11 mouse cellular contexts compared by ENCODE assay signal in the genomic region with DNA sequence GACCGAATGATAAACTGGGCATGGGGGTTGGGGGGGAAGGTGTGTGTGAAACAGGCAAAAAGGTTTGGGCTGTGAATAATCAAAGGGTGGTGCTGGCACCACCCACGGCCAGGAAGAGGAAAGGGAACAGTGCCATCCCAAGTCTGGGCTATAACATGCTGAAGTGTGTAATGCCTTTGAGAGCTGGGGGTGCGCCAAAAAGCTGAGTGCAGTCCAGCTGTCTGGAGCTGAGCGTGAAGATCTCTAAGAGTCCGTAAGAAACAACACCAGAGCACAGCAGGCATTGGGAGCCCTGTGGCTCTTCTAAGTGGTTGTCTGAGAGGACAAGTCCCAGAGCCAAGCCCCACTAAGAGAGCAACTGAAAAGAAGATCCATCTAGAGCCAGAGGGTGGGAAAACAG.
DNase-seq lines count a peak whose midpoint lies in the region; ATAC-seq and TF ChIP-seq lines count a peak whose summit lies in the region.
"Had no signal": no experiment of that assay in that cellular context is flagged by ENCODE, and none has a peak within 500 bp of the region (broad histone marks: within the 10 kb centered on the region; RNA-seq: fewer than 3 reads in every experiment).

No protein-coding gene starts in this region.

- no peak overlapping the region for H3K27ac ChIP-seq in forebrain, postnatal 0 days (ENCODE audit: low read depth, low read length)
- no peak overlapping the region for H3K27ac ChIP-seq in forebrain, embryonic 15.5 days (replicated peaks)
- no peak overlapping the region for H3K27ac ChIP-seq in hindbrain, postnatal 0 days
- no peak overlapping the region for H3K27ac ChIP-seq in hindbrain, embryonic 10.5 days
- H3K27ac ChIP-seq: liver, embryonic 13.5 days had no signal

- 59% methylated on average over 5 of the region's 5 CpGs for WGBS in forebrain, postnatal 0 days
- 60% methylated on average over 5 of the region's 5 CpGs for WGBS in forebrain, embryonic 15.5 days
- WGBS in hindbrain, postnatal 0 days: 46% methylated on average over 5 of the region's 5 CpGs
- 70% methylated on average over 5 of the region's 5 CpGs for WGBS in hindbrain, embryonic 10.5 days

- no peaks in the 10 kb centered on the region for H3K9me3 ChIP-seq in forebrain, postnatal 0 days (ENCODE audit: low read length)
- no peaks in the 10 kb centered on the region for H3K9me3 ChIP-seq in forebrain, embryonic 15.5 days
- H3K9me3 ChIP-seq in hindbrain, postnatal 0 days (ENCODE audit: low read length): no peaks in the 10 kb centered on the region
- H3K9me3 ChIP-seq in hindbrain, embryonic 10.5 days: no peaks in the 10 kb centered on the region
- H3K9me3 ChIP-seq: liver, embryonic 13.5 days had no signal

- no peaks in the 10 kb centered on the region for H3K36me3 ChIP-seq in forebrain, postnatal 0 days (ENCODE audit: insufficient read depth)
- H3K36me3 ChIP-seq in forebrain, embryonic 15.5 days: no peaks in the 10 kb centered on the region
- H3K36me3 ChIP-seq in hindbrain, postnatal 0 days (ENCODE audit: insufficient read depth, low read length): no peaks in the 10 kb centered on the region
- H3K36me3 ChIP-seq in hindbrain, embryonic 10.5 days: 0 out of 2 replicates have a peak, but pooled peaks cover 11% of the 10 kb centered on the region
- H3K36me3 ChIP-seq: liver, embryonic 13.5 days had no signal

- peak; percentile 47; the same call in 1 of the 2 replicates for ATAC-seq in forebrain, postnatal 0 days
- ATAC-seq in forebrain, embryonic 15.5 days (replicated peaks): no peak; the same call in 1 of the 2 replicates
- ATAC-seq in hindbrain, postnatal 0 days: peak; percentile 56; the same call in 1 of the 2 replicates
- ATAC-seq: inflammation-experienced regulatory T-cells, adult 6 months had no signal

- H3K27me3 ChIP-seq in forebrain, postnatal 0 days (ENCODE audit: insufficient read depth, low read length): no peaks in the 10 kb centered on the region
- H3K27me3 ChIP-seq in forebrain, embryonic 15.5 days: no peaks in the 10 kb centered on the region
- no peaks in the 10 kb centered on the region for H3K27me3 ChIP-seq in hindbrain, postnatal 0 days (ENCODE audit: insufficient read depth, low read length)
- no peaks in the 10 kb centered on the region for H3K27me3 ChIP-seq in hindbrain, embryonic 10.5 days (ENCODE audit: insufficient read depth, poor library complexity, severe bottlenecking)
- H3K27me3 ChIP-seq: liver, embryonic 13.5 days had no signal

- TF ChIP-seq CTCF in forebrain, postnatal 0 days (IDR thresholded peaks at IDR 0.05; ENCODE audit: low read depth): no peak
- TF ChIP-seq CTCF in hindbrain, postnatal 0 days (IDR thresholded peaks at IDR 0.05; ENCODE audit: low read depth): no peak

- DNase-seq in forebrain, postnatal 0 days: peak; percentile 24
- DNase-seq in hindbrain, postnatal 0 days (ENCODE audit: low spot score): peak; percentile 48
- no peak for DNase-seq in hindbrain, embryonic 10.5 days (ENCODE audit: low spot score)
- peak; percentile 22 for DNase-seq in right cerebral cortex, postnatal 25 days
- DNase-seq in right cerebral cortex, postnatal 36 days (ENCODE audit: low spot score in 2 of 2): no peak
- peak; percentile 56 to 75 for DNase-seq in lung, postnatal 4 days
- DNase-seq in layer of hippocampus, adult 18-20 months (ENCODE audit: low spot score in 2 of 2): no peak
- DNase-seq: cerebellum, postnatal 36 days; liver, embryonic 13.5 days had no signal

- H3K4me1 ChIP-seq in forebrain, postnatal 0 days (ENCODE audit: insufficient read depth): no peaks in the 10 kb centered on the region
- H3K4me1 ChIP-seq in forebrain, embryonic 15.5 days: peaks cover 2% of the 10 kb centered on the region; the same call in 1 of the 2 replicates
- no peaks in the 10 kb centered on the region for H3K4me1 ChIP-seq in hindbrain, postnatal 0 days (ENCODE audit: insufficient read depth, low read length)
- 0 out of 2 replicates have a peak, but pooled peaks cover 7% of the 10 kb centered on the region for H3K4me1 ChIP-seq in hindbrain, embryonic 10.5 days (replicated peaks)

- H3K9ac ChIP-seq in forebrain, postnatal 0 days: no peak overlapping the region
- H3K9ac ChIP-seq in forebrain, embryonic 15.5 days (replicated peaks): no peak overlapping the region
- no peak overlapping the region for H3K9ac ChIP-seq in hindbrain, postnatal 0 days (replicated peaks; ENCODE audit: low read length)
- H3K9ac ChIP-seq: liver, embryonic 13.5 days had no signal

- no peak overlapping the region for H3K4me2 ChIP-seq in forebrain, postnatal 0 days (ENCODE audit: low read depth)
- H3K4me2 ChIP-seq in forebrain, embryonic 15.5 days (replicated peaks): no peak overlapping the region
- H3K4me2 ChIP-seq in hindbrain, postnatal 0 days (ENCODE audit: low read depth, low read length): no peak overlapping the region
- H3K4me2 ChIP-seq: liver, embryonic 13.5 days had no signal

- H3K4me3 ChIP-seq in forebrain, postnatal 0 days (ENCODE audit: low read depth, low read length): no peak overlapping the region
- H3K4me3 ChIP-seq in forebrain, embryonic 15.5 days: no peak overlapping the region
- H3K4me3 ChIP-seq in hindbrain, postnatal 0 days (ENCODE audit: low read length): no peak overlapping the region
- no peak overlapping the region for H3K4me3 ChIP-seq in hindbrain, embryonic 10.5 days
- H3K4me3 ChIP-seq: liver, embryonic 13.5 days had no signal

Comparison
In these comparisons a context has a peak if more than half of its experiments do, and no peak if none do; other contexts are left out.
1. DNase-seq: peak in forebrain, postnatal 0 days (single experiment), hindbrain, postnatal 0 days (single experiment), right cerebral cortex, postnatal 25 days (single experiment) and lung, postnatal 4 days (2 of 2); none in hindbrain, embryonic 10.5 days (single experiment), right cerebral cortex, postnatal 36 days (0 of 2) and layer of hippocampus, adult 18-20 months (0 of 2).